Mouse (Mus musculus): ENCODE measurements around the gene C3.

GRCm38 (mm10) chr17:57185641-57186040 is 42.3 kb downstream of the C3 start:
- TF ChIP-seq MAFK (IDR thresholded peaks at IDR 0.05; ENCODE audit: insufficient read depth, low read depth, low read length) (no peak), ZNF384 (IDR thresholded peaks at IDR 0.05; ENCODE audit: low read depth, low read length) (no peak)
